Mouse (Mus musculus) cerebellum, postnatal 36 days (tissue): Measurements from ENCODE around the gene Spred1.

Experiments used
- DNase-seq, 2 experiments: peaks; one replicate each; pipeline ENCODE4 v3.0.0; 2021 to 2022; ENCODE audit warnings: mixed read lengths in 2 of 2

Gene Spred1

DNA sequence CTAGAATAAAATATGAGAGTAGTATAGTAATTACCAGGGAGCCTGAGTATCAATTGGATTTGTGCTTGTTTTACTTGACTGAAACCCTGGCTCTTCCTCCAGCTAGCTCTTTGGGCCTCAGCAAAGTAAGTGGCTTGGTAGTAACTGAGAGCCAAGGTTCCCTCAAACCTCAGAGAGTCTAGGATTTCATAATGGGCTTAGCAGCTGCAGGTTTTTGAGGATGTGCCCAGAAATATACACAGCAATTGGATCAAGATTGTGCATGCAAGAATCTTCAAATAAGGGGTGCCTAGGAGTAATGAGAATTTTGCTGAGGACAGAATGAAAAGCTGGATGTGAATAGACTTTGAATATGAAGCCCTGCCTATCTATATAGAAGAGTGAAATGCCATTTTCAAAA, 69.7 kb downstream of the Spred1 start:
- DNase-seq = no peak

DNA sequence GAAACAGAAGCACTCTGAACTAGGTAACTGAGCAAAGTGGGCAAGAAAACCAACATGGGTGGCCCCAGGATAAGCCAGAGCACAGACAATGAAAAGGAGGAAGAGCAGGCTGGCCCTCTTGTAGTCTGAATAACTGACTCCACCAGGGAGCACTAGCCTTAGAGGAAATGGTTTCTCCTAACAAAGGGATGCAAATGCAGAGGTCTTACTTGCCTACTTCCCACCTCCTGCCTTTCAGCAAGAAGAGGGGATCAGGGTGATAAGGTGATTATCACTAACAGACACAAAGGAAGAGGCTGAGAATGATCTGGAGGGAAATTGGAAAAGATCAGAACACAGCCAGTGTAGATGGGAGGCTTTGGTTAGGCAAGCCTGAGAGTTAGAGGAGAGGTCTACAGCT, 73.1 kb downstream of the Spred1 start:
- DNase-seq = no peak

GRCm38 (mm10) chr2:117195151-117195550, 74.0 kb downstream of the Spred1 start:
- no peak for DNase-seq

- DNase-seq = no peak
Observed at GRCm38 (mm10) chr2:117195578-117195977, 74.4 kb downstream of the Spred1 start.

- no peak for DNase-seq
Observed at GRCm38 (mm10) chr2:117200869-117201338, 79.7 kb downstream of the Spred1 start.

GRCm38 (mm10) chr2:117203350-117203749, 82.2 kb downstream of the Spred1 start:
- DNase-seq = no peak

DNA sequence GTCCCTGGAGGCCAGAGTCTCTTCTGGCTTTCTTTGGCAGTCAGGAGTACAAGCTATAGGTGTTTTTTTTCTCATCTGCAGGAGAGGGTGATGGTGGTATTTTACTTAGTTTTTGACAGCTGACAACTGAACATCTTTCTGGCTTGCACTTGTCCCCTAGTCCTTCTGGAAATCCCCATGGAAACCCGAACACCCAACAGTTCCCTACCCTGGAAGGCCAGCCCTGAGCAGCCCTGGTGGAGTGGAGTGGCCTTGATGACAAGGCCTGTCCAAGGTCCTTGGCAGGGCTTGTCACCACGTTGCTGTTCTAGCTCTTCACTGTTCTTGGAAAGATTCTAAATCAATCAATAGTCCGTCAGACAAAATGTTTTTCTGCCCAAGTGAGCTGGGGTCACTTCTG, 83.4 kb downstream of the Spred1 start:
- DNase-seq = no peak

DNA sequence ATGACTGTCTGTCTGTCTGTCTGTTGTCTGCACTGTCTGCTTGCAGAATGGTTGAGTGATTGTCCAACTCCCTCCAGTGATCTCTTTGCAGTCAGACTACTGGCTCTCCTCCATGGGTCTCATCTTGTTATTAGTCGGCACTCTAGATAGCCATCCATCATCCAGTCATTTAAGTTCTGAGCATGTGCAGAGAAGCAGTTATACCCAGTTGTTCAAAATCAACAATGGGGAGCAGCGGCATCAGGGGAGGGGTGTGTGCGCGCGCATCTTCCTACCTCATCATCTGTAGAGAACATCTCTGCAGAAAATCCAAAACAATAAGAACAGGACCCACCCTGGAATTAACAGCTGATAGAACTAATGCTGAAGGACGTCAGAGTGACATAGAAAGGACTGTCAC, 83.9 kb downstream of the Spred1 start:
- DNase-seq = no peak

DNA sequence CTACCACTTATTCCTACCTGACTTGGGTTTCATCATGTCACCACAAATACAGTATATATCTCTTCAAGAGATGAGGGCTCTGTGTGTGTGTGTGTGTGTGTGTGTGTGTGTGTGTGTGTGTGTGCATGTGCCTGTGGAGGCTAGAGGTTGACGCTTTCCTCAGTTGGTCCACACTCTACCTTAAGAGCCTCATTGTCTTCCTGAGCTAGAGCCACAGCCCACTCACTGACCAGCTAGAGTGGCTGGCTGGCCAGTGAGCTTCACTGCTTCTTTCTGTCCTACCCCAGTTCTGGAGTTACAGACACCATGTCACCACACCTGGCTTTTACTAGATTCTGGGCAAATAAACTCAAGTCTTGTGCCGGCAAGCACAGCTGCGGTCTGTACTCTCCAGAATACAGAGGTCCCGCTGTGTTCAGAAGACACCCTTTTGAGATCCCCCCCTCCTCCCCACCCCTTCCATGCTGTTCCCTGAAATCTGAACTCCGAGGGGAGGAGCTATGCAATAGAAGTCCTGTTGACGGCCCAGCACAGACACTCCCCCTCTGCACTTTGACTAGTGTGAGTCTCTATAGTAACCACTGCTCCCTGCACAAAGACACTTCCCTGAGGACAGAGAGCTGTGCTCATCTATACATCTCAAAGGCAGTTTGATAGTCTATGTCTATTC, 89.4 kb downstream of the Spred1 start:
- DNase-seq = no peak

DNA sequence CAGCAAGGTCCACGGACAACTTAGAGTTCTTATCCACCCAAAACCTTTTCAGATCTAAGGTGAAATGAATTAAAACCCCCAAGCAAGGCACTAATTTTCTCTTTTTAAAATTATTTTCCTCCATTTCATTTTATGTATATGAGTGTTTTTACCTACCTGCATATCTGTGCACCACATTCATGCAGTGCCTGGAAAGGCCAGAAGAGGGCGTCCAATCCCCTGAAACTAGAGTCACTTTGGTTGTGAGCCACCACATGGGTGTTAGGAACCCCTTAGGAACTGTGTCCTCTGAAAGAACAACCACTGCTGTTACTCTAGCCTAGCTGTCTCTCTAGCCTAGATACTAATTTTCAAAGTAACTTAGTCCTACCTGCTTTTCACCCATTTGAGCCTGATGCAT, 95.0 kb downstream of the Spred1 start:
- no peak for DNase-seq

- no peak for DNase-seq
Observed at GRCm38 (mm10) chr2:117217695-117218216, 96.6 kb downstream of the Spred1 start.

DNA sequence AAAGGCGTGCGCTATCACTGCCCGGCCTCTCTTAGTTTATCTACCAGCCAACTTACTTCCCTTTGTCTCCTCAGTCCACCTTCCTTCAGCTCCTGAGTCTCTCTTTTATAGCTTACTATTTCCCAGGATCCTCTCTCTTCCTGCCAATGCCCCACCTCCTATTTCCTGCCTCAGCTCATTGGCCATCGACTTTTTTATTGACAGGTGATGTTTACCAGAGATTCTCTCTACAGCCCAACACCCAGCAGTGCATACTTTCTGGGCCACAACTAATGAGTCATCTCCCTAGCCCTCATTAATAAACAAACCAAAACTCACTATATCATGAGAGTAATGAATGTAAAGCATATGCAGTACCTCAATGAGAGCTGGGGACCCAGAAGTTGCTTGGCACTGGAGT, 98.4 kb downstream of the Spred1 start:
- DNase-seq = no peak

- DNase-seq = no peak
Observed at GRCm38 (mm10) chr2:117222651-117223050, 101.5 kb downstream of the Spred1 start.

DNA sequence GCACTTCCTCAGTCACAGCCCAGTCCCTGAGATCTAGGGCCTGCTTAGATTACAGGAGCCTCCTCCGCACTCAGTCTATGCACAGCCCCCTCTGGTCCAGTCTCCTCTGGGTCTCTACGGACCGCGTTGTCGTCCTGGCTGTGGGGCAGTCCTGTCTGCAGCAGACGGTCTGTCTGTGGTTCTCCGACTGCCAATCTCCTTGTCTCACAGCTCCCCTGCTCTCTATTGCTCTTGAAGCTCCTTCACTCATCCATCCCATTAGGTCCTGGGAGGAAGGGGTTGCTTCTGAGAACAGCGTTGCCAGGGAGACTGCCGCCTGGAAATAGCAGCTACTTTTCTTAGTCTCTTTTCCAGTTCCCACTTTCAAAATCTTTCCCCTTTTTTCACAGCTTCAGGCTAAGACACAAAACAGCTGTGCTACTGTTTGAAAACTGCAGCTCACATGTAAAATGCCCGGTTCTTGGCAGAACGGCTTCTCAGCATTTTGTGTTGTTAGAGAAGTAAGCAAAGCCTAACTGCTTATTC, 107.5 kb downstream of the Spred1 start:
- DNase-seq = no peak

GRCm38 (mm10) chr2:117230261-117230660, 109.1 kb downstream of the Spred1 start:
- DNase-seq = no peak

- DNase-seq = peak; percentile 79 to 80
Observed at GRCm38 (mm10) chr2:117231257-117231656, 110.1 kb downstream of the Spred1 start.
